Mouse (Mus musculus) 3134 (cell line): ENCODE measurements around the gene Socs4.
A peak's percentile ranks its signal among the peaks of the same experiment; 100 is the strongest.

ENCODE experiments used
- DNase-seq: peaks from one replicate; pipeline ENCODE4 v3.0.0-alpha.2; 2011; ENCODE audit warnings: low spot score; ENCODE audit not compliant: insufficient read length; ENCODE audit errors: extremely low read depth

The Socs4 gene

DNA sequence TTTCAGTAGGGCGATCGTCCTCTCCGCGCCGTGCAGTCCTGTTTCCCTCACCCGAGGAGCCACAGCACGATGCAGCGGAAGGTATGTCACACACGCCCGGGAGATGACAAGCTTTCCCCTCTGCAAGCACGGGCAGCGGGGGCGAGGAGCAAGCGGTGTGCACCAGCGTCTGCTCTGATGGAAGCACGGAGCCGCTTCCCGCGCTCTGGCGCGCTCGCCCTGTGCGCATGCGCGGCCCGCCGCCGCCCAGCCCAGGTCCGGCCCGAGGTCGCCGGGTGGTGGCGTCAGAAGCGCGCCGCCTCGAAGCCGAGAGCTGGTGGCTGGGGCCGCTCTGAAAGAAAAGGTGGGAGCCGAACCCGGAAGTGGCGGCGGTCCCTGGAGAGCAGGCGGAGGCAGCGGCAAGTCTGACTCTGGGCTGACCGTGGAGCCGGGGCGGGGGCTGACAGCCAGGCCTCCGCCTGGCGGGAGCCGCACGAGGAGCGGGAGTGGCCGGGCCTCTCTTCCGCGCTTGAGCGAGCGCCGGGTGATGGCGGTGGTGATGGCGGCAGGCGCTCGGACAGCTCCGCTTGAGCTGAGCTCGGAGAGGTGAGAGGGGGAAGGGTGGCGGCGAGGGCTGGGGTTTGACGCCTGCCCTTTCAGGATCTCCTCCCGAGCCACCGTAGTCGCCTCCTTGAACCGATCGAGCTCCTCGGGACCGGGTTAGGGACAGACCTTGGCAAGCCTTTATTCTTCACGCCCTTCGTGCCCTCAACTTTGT is at the start of gene Socs4, which contains the start of gene Wdhd1:
Gene Socs4, plus strand, starts transcription at position 295 of the 757 bp plus-strand sequence.
Gene Wdhd1, minus strand, starts transcription at position 221 of the 757 bp plus-strand sequence.
- DNase-seq: peak; percentile 94

DNA sequence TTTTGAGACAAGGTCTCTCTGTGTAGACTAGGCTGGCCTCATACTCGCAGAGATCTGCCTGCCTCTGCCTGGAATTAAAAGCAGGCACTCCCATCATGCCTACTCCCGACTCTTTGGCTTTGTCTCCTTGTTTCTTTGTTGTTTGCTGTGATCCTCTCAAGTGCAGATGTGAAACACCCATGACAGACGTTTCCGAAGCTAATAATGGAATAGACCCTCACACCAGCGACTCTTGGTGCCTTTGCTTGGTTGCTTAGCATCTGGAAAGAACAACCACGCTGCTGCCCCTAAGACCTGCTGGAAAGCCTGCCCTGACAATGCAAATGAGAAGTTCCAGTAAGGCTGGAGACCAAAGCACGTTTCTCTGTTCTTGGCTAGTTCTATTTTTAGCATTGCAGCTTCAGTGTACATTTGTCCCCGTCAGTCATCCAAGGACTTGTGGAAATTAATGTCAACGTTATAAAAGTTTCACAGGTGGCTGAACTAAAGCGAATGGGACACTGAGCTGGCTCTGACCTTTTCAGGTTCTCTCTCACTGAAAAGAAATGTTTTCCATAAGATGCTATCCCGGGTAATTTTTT is 46.8 kb upstream of the Socs4 start:
- DNase-seq: no peak

DNA sequence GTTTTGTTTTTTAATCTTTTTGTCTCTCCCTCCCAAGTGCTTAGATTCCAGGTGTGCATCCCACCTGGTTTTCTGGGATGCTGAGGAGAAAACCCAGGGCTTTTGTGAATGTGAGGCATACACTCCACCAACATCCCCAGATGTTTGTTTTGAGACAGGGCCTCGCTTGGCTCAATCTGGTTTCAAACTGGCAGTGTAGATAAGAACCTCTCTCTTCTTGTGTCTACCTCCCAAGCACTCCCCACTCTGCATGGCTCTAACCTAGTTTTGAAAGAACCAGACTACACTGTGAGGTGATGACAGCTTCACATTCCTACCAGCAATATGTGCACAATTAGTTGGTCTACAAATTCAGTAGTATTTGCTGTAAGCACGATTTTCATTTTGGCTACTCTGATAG is 43.1 kb upstream of the Socs4 start:
- DNase-seq: no peak

DNA sequence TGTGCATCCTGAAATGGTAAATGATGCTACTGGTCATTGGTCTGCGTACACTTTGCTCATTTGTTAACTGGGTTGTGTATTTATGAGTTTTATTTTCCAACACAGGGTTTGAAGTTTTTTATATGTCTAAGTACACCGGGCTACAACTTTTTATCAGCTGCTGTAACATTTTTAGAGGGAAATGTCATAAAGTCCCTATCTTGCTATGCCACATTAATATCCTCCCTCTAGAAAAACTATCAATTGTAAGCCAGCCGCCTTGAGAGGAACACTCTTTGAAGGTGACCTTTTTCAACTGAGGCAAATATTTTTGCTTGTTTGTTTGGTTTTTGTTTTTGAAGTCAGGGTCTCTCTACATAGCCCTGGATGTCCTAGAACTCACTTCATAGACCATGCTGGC is 42.7 kb upstream of the Socs4 start:
- no peak for DNase-seq

DNA sequence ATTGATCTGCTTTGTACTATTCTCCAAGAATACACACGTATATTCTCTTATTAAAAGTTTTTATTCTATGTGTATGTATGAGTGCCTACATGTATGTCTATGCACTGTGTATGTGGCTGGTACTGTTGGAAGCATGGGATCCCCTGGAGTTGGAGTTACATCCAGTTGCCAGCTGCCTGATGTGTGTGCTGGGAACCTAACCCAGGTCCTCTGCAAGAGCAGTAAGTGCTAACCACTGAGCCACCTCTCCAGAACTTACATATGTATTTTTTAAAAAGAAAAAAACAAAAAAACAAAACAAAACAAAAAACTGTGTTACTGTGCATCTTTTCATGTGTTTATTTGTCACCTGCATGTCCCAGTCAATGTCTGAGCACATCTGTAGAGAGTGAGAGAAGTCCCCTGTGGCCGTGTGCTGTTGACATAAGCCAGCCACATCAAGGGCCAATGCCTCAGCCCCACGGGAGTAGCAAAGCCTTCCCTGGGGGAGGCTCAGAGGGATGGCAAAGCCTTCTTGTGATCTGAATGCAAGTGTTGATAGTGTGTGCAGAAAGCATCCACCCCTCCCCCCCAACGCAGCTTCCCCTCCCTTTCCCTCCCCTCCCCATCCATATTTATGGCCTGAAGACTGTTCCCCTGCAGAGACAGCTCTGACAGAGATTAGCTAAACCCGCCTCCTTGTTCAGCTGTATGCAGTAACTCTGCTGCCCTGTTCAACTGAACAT is 42.0 kb upstream of the Socs4 start:
- no peak for DNase-seq

DNA sequence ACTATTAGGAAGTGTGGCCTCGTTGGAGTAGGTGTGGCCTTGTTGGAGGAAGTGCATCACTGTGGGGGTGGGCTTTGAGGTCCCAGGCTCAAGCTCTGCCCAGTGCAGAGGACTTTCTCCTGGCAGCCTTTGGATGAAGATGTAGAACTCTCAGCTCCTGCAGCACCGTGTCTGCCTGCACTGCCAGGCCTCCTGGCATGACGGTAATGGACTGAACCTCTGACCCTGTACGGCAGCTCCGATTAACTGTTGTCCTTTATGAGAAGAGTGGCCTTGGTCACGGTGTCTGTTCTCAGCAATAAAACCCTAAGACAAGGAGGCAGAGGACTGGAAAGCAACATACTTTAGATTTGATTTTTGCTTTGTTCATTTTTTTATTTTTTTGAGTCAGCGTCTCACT is 40.2 kb upstream of the Socs4 start:
- no peak for DNase-seq

DNA sequence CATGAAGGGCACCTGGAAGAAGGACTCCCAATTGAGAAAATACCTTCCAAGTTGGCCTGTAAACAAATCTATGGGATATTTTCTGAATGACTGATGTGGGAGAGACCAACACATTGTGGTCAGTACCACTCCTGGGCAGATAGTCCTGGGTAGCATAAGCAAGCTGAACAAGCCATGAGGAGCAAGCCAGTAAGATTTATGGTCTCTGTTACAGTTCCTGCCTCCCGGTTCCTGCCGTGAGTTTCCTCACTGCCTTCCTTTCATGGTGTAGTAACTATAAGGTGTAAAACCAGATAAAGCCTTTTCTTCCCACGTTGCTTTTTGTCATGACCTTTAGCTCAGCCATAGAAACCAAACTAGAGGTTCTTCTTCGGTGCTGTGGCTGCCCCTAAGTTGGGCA is 39.4 kb upstream of the Socs4 start:
- DNase-seq: no peak

DNA sequence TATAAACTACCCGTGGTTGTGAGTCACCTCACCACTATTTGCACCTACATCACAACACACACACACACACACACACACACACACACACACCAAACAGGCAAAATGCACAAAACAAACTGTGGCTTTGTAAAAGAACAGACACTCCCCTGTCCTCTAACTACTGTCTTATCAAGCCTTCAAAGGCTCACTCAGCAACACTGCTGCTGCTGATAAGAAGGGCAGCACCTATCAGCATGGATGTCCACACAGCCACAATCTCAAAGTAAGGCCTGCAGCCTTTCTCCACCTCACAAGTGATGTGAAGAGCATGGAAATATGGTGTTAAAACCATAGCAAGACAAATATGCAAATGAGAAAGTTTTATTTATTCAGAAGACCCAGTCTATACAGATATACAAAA is 36.1 kb upstream of the Socs4 start:
- no peak for DNase-seq

DNA sequence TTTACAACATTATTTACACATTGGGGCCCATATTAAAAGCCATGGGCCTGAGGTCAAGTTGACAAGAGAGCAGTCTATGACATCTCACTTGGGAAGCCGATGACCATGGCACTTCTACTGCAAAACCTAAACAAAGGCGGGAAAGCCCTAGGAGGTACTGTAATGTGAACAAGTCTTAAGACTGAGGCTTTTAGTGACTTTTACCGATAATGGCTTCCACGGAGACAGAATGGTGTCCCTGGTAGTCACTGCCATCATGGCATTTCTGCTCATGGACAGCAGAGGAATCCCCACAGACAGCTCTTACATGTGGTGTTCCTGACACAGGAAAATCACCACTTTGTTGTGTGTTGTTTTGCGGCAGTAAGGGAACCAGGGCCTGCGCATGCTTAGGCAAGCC is 35.7 kb upstream of the Socs4 start:
- no peak for DNase-seq

DNA sequence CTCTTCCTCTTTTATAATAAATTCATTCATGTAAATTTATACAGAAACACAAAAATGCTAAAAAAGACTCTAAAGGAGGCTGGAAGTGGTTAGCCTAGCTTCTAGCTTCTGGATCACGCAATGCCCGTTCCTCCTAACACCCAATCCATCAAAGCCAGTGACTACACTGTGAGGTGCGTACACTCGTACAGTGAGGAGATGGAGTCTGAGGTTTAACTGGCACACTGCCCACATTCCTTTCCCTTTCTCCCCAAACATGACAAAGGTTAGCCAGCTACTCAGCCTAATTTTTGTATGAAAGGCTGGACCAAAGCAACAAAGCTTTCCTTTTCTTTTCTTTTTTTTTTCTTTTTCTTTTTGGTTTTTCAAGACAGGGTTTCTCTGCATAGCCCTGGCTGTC is 34.0 kb upstream of the Socs4 start:
- DNase-seq: peak; percentile 57

DNA sequence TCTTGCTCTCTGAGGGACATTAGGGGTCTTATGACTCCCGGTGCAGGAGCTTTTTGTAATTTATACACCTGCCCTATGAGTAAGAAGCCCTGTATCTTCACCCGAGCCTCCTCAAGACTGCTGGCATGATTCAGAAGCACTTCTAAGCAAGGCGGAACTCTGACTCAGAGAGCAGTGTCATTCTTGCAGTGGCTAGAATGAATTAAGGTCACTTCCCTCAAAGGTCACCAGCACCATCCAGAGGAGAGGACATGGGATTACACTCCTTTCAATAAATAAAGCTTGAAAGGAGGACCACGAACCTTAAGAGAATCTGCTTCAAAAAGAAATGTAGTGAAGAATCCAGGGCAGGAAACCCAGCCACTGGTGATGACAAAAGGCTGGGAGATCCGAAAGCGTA is 26.9 kb upstream of the Socs4 start:
- DNase-seq: peak; percentile 10

DNA sequence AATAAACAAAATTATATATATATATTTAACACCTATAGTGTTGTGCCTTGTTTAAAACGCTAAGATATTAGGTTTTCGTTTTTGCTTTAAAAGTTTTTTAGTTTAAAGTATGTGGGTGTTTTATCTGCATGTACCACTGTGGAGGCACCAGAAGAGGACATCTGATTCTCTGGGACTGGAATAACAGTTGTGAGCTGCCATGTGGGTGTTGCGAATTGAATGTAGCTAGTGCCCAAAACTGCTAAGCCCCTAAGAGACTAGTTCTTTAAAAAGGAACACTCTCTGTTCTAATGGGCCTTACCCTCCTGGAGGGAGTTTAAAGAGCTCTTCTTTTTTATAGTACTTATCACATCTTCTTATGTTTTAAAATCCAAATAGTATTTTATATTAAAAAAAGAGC is 11.9 kb upstream of the Socs4 start:
- DNase-seq: no peak

DNA sequence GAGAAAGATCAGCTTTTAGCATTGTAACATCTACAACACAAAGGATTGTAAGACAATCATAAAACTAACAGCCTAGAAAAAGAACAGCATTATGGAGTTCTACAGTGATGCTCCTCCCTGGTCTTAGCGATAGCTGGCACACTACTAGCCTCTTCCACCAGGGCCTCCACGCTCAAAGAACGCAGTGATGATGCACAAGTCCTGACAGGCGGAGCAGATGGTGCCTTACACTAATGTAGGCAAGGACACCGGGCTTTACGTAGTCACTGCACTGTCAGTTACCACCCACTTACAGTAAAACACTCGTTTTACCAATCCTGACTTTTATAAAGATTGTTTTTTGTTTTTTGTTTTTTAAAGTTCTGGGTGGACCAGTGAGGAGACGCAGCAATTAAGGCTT is 10.9 kb upstream of the Socs4 start:
- DNase-seq: no peak

DNA sequence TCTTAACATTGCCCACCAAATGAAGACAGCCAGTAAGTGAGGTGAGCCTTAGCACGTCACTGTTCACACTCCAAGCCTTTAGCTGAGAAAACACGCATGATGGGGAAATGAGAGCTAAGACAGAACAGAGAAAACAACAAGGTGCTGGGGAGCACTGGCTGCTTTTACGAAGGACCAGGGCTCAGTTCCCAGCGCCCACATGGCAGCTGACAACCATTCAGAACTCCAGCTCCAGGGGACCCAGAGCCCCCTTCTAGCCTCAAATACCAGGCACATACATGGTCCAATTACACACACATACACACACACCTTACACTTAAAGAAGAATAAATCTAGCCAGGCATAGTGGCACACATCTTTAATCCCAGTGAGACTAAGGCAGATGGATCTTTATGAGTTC is 7.7 kb upstream of the Socs4 start:
- DNase-seq: no peak

DNA sequence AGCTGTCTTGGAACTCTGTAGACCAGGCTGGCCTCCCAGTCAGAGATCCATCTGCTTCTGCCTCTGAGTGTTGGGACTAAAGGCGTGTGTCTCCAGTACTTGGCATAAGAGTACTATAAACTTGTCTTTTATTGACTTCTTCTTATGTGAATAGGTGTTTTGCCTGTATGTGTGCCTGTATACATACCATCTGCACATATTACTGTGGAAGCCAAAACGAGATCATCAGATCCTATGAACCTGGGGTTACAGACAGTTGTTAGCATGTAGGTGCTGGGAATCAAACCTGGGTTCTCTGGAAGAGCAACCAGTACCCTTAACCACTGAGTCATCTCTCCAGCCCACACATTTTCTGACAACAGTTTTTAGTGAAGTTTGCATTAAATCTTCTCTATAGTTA is 7.0 kb upstream of the Socs4 start:
- no peak for DNase-seq

DNA sequence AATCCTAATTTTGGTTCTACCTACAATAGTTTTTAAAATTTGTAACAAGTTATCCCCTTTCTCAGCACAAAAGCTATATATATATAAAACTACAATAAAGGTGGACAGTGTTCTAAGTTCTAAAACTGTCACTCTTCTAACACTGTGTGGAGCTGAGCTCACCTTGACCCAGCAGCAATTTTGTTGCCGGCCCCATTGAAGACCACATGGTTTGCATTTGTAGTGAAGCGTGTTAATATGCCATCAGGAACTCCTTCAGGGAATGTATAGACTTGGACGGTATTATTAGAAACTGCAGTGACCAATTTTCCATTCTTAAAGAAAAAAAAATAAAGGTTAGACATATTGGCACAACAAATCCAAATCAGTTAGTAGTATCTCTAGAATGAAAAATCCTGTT is 3.0 kb upstream of the Socs4 start:
- no peak for DNase-seq

DNA sequence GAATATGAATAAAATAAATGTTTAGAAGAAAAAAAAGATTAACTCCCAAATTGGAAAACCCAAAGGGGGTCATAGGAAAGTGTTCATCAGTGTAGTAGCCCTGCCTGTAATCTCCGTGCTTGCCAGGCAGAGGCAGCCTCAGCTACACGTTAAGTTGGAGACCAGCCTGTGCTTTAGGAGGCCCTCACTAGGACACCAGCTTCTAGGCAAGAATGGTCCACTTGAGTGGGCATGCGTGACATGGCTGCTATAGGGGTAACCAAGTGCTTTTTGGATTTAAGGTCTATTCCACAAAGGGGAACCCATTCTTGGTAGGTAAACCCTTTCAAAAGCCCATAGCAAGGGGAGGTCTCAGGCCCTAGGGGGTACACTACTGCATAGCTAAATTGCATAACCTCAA is 1.3 kb upstream of the Socs4 start:
- DNase-seq: peak; percentile 11

DNA sequence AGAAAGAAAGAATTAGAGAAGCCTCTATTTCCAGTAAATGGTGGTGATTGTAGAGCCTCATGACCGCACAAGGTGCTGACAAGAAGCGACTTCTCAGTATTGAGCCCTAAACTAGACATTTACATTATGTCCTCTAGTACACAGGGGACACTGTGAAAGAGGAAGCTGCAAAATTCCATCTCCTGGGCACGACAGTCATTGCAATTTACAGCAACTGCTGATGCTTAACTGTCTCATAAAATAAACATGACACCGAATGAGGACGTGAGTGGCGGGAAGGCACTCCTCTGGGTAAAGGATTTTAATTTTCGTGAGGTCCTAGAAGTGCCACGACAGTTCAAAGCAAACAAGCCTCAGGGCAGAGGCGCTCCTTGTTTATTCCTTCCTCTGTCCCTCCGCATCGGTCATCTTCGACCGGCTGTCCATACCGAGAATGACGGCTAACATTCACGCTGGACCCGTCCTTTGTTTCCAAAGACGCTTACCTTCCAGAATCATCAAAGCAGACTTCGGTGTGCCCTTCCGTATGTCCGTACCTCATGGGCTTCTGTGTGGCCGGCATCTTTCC is 611 bp upstream of the Socs4 start:
- no peak for DNase-seq

DNA sequence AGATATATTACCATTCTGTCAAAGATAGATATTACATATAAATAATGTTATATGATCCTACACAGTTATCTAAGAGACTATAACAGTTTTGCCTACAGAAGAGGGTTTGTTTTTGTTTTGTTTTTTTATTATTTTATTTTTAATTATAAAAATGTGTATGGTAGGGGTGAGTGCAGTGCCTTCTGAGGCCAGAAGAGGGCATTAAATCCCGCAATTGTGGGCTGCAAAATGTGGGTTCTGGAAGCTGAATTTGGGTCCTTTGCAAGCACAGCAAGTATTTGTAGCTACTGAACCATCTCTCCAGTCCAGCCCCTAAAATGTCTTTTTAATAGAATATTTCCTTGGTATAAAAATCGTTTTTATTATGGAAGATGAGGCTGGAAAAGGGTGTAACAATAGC is 2.3 kb downstream of the Socs4 start:
- no peak for DNase-seq

DNA sequence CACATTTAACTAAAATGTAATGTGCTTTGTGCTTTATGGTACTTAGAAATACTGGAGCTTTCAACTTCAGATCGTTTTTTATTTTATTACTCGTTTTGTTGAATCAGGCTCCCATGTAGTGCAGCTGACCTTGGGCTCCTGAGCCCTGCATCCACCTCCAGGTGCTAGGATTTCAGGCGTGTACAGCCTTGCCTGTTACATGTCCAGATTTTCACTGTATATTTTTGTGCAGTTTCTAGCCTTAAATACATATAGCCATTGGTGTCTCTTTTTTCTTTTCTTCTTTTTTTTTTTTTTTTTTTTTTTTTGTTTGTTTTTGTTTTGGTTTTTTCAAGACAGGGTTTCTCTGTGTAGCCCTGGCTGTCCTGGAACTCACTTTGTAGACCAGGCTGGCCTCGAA is 4.8 kb downstream of the Socs4 start:
- DNase-seq: no peak

DNA sequence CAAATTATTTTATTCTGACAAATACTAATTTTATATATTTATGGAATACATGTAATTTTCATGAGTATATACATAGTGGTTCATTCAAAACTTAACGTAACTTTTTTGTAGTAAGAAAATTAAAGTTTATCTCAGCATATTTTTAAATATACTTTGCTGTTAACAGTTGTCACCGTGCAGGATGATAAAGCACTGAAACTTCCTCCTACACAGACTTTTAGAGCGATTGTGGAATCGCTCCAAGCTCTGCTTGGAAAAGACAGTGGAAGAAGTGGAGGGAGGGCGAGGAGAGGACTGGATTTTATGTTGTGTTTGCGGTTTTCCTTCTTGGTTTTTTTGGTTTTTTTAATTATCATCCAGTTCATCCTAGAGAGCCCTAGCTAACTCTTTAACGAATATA is 6.8 kb downstream of the Socs4 start:
- DNase-seq: no peak

DNA sequence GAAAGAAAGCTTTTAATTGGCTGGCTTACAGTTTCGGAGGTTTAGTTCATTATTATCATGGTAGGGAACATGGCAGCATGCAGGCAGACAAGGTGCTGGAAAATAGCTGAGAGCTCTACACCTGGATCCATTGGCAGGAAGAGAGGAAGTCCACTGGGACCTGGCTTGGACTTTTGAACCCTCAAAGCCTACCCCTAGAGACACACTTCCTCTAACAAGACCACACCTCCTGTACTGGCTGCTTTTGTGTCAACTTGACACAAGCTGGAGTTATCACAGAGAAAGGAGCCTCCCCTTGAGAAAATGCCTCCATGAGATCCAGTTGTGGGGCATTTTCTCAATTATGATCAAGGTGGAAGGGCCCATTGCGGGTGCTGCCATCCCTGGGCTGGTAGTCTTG is 8.5 kb downstream of the Socs4 start:
- no peak for DNase-seq
